Mouse (Mus musculus): ENCODE results near the gene Grm4. TPM values are rescaled to one million over a fixed set of nuclear protein-coding genes. Genes with fewer than 3 reads are reported as not detected.

Grm4 gene
- polyA plus RNA-seq, 1 experiment from 2014 or later, result 0.69 TPM

DNA sequence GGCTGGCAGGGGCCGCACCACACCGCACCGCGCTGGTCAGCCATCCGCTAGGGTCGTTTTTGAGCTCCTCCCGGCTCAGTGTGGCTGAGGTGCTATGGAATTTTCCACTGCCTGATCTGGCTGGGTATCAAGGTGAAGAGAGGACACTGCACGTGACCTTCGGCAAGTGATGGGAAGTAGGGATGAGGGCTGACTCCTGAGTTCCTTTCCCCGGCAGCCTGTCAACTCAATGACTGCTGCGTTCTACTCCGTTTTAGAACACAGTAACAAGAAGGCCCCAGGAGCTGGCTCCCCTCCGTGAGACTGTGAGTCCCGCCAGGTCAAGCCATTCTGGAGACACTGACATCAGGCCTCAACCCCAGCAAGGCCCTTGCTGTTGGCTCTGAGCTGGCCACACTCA is 70.0 kb downstream of the Grm4 start:
- DNase-seq (ENCODE audit: low spot score), result no peak

DNA sequence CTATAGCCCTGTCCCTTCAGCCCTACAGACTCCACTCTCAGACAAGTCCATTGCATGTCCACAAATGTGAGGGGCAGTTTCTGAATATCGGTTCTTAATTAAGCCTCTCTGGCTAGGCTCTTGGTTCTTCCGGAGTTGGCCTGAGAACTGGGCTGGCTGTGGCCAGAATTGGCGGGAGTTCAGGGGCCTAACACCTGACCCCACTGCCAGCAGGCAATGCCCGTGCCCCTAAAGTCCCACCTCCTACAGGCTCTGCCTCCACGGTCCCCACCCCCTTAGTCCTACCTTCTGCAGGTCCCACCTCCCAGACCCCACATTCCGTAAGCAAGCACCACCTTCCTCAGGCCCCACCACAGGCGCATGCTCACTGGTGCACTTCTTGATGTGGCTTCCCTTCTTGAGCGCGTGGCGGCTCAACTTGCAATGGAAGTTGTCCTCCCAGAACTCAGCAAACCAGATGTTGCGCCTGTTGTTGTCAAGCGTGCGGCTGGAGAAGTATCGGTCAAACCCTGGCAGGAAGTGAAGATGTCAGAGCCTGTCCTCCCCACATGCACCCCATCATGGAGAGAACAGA is 71.4 kb downstream of the Grm4 start:
- peak; percentile 77 for DNase-seq (ENCODE audit: low spot score)

DNA sequence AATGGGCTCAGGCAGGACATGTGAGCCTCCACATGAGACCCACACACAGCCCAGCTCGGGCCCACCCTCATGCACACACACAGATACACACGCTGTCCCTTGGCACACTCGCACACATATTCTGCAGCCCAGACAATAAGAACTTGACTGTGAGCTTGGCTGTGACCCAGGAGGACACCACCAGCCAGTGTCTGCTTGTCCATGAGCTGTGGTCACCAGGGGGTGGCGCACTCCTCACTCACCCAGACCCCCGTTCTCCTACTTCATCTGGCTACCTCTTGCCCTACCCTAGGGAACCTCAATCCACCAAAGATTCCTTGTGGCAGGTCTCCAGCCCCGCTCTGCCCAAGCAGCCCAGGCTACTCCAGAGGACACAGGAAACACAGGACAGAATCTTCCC is 72.5 kb downstream of the Grm4 start:
- DNase-seq (ENCODE audit: low spot score), result no peak

DNA sequence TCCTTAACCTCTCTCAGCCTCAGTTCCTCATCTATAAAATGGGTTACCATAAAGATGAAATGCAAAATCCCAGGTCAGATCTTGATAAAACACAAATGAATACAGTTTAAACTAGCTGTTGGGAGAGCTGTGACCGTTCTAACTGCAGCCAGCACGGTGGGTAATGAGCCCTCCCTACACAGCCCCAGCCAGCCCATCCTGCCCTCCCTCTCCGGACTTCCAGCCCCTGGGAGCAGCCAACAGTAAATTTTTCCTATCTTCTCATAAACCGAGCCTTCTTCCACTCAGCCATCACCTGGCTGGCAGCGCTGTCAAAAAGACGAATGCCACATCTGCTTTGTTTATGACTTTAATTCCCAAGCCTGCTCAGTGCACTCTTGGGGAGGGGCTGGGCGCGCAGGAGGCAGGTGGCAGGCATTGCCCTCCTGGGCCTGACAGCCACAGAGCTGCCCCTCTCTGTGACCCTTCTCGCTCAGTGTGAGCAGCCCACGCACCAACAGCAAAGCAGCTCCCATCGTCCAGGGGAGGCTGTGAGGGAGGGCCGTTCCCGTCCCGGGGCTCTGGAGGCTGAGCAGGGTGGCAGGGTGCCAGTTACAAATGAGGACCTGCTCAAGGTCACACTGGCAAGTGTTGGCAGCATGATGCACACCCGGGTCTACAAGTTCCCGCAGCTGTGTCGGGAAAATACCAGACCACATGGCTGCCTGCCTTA is 75.7 kb downstream of the Grm4 start:
- no peak for DNase-seq (ENCODE audit: low spot score)

DNA sequence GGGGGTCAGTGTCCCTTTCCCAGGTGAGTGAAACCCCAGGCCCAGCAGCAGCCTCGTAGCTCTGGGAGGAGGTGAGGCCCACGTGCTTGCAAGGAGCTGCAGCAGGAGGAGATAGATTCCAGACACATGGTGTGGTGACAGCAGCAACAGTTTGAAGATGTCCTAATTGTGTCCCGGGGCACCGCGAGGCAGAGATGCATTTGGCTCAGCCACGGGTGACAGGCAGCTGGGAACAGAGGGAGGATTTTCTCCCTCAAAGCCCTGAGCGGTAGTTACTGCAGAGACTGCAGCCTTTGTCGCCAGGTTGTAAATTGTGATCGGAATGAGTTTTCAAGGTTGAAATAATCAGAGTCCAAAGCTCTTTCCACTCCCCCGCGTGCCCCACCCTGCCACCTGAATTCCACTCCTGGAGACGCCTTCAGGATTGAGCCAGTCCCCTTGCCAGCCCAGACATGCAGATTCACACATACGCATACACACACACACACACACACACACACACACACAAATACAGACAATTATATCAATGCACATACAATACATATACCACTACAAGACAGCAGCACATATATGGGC is 78.6 kb downstream of the Grm4 start:
- DNase-seq (ENCODE audit: low spot score), result no peak

DNA sequence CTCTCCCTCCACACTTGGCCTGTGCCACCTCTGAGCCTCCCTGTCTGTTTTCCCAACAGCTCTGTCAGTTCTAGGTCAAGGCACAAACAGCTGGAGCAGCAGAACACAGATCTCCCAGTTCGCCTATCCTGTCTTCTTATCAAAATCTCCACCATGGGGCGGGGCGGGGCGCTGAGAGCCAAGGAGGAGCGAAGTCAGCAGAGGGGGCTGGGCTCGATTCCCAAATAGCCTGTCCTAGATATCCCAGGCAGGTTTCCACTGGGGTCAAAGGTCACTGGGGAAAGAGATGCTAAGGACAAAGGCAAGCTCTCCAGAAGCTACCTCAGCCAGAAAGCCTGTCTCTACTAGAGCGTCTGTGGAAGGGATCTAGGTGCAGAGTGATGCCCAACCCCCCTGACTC is 79.4 kb downstream of the Grm4 start:
- no peak for DNase-seq (ENCODE audit: low spot score)

DNA sequence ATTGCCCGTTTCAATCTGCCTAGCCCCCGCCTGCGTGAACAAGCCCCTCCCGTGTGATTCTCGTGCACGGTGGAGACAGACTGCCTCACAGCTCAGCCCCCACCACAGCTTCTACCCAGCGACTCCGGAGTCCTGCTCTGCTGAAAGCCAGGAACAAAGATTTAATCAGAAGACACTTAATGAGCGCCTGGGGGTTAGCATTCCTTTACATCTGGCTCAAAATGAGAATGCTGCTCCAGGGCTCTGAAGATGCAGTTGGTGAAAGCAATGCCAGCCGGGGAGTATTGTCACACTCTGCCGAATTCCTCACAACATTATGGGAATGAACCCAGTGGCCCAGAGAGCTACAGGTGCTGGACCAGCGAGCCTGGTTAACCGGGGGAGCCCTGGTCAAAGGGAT is 85.4 kb downstream of the Grm4 start:
- DNase-seq (ENCODE audit: low spot score), result no peak

DNA sequence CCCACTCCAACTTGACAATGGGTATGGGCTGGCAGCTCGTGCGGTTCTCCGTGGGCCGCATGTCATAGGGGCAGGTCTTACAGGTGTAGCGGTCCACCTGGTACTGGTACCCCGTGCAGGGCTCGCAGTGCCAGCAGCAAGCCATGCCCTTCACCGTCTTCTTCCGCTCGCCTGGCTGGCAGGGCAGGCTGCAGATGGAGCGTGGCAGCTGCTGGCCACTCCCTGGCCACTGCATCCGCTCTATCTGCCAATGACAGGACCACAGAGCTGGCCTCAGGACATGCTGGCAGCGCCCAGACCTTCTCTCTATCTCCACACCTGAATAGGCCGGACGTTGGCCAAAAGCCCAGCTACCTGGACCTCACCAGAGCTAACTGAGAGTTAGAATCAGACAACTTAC is 86.0 kb downstream of the Grm4 start:
- DNase-seq (ENCODE audit: low spot score), result no peak

DNA sequence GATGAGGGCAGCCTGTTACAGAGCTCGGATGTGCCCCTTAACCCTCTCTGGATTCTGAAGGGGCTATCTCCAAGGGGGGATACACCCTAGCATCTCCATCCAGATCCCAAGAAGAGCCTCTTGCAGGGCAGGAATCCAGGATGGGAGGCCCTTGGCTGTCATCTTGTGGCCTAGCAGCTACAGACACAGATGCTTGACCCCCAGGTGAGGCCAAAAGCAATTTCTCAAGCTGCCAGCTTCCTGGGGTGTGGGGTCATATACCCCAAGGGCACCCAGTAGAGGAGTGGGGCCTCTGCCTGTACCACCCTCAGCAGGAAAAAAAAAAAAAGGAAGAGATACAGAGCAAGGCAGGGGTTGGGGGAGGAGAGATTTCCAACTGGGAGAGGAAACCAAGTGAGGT is 87.1 kb downstream of the Grm4 start:
- no peak for DNase-seq (ENCODE audit: low spot score)

DNA sequence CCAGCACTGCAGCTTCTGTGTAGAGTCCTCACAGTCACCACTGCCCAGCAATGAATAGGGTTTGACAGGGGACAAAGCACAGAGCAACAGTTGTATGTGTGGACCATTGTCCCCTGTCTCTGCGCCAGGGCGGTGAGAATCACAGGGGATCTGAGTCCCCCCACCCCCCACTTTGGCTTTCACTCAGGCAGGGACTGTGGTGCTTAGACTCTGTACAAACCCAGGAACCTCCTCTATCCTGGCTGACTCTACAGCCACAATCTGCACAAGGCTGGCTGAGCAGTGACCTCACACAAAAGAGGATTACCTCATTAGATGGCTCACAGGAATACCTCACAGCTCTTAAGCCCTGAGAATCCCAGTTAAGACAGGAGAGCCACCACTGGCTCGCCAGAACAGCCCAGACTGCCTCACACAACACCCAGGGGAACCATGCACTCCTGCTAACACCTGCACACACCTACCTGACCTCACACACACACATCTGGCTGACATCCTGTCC is 88.0 kb downstream of the Grm4 start:
- no peak for DNase-seq (ENCODE audit: low spot score)

DNA sequence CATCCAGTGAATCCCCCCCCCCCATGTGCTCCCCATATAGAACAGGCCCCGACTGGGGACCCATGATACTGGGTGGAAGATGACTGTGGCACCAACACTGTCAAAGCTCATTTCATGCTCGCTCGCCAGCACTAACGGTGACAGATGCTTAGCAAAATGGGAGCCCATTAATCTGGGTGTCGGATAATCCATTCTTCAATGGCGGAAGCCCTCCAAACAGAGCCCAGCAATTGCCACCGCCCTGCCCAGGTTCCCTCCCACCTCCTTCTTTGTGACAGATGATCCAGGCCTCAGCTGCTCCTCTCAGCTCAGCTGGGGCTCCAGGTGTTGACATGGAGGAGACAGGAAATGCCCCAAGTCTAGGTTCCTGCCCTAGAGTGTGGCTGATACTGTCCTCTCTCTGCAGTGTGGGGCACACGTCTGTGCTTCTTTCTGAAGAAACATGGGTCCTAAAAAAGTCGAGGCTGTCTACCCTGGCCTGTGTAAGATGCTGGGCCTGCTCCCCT is 89.0 kb downstream of the Grm4 start:
- DNase-seq (ENCODE audit: low spot score), result peak; percentile 60

DNA sequence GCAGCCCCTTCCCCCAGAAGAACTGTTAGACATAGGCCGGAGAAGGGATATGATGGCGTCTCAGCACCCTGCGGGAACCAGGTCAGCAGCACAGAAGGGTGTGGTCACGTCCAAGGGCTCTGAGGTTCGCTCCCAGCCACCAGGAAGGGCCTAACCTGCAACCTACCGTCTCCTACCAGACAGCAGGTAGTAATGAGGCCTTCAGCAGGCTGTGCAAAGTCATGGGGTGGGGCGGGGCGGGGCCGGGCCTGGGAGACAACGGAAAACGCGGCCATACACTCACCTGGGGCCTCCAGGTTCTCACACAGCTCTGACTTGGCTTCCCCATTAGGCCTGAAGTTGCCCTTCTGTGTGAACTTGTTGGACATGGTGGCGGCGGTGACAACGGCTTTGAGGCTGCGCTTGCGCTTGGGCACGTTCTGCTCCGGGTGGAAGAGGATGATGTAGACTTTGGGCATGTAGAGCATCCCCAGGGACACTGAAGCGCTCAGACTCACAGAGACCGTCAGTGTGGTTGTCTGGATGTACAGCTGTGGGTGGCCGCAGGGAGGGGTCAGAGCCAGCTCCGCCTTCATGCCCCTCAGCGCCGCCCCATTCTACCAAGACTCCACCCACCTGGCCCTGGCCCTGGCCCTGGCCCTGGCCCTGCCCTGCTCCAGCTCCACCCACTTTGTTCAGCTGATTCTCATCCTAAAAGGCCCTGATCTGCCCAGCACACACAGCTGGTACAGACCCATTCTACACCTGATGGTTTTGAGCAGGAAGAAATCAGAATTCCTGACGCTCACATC is 90.0 kb downstream of the Grm4 start:
- no peak for DNase-seq (ENCODE audit: low spot score)

DNA sequence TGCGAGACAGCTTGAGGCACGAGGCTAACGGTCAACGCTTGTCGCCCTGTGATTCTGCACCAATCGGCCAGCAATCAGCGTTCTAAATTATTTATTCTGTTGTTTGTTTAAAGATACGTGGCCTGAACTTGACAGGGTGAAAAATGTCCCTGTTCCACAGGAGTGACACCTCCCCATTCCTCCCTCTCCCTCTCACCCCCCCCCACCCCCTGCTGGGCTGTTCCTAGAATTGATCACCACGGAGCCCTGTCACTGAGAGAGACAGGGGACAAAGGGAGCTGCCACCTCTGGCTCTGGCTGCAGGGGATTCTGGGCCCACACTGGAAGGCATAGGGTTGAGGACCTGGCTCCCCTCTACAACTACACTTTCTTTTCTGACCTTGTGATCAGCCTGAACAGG is 91.4 kb downstream of the Grm4 start:
- no peak for DNase-seq (ENCODE audit: low spot score)

DNA sequence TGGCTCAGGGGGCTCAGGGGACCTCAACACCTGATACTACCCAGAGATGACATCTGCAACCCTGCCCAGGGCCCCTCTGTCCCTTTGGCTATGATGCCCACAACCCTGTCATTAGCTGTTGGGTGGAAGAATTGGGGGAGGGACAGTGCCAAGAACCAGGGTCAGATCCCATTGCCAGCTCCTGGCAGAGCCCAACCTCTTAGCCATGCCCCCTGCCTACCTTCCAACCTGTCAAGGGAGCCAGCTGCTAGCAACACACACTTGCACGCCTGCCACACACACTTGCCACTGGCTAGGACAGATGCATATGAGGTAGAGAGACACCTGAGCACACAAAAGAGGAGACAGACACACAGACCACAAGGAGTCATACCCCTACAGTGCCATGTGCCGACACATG is 96.2 kb downstream of the Grm4 start:
- no peak for DNase-seq (ENCODE audit: low spot score)

DNA sequence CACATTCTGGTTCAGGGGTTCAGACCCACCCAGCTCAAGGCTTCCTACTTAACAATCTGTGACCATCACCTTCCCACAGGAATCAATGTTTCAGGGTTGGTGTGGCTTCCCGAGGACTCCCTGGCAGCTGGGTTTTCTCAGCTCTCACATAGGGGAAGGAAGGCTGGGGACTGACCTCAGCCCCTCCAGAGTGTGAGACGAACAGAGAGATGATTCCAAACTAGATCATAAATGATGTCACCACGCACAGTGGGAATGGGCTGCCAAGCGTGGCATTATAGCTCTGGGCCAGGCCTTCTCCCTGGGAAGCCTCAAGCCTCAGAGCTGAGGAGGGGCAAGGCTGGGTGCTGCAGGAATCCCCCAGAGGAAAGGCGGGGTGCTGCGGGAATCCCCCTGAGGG is 96.8 kb downstream of the Grm4 start:
- no peak for DNase-seq (ENCODE audit: low spot score)

DNA sequence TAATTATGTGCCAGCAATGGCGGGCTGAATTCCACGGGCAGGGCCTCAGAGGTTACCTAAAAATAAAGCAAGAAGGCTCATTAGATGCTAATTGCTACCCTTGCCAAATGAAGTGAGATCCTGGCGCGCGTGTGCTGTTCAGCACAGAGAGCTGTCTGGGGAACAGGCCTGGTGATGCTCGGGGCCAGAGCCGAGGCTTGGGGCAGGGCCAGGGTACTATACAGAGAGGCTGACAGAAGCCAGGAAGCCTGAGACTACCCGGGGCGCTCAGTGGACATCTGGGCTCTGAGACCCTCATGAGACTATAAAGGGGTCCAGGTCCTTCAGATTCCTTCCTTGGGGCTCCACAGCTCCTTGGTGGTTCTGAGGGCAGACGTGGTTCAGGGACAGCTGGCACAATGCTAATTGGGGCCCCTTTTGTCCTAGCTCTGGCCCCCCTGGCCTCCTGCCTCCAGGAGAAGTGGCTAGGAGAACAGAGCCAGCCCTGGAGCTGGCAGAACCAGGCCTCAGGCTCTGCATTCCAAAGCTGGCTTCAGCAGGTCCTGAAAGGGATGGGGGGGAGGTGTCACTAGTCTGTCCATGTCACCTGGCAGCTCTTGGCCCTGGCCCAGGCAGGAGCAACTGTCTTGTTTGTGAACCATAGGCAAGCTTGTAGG is 98.3 kb downstream of the Grm4 start:
- DNase-seq (ENCODE audit: low spot score), result no peak

DNA sequence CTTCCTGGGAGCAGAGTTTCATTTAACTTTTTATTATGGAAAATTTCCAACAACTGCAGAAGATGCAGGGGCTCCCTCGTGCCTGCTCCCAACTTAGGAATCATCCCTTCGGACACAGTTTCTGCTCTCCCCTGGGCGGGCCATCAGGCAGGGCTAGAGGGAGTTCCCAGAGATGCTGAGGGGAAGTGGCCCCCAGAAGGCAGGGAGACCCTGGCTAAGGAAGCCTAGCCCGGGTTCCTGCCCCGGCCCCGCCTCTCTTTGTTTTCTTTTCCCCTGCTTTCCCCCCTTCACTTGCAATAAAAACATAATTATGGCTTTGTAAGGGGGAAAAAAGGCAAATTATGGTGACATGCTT is 98.9 kb downstream of the Grm4 start:
- DNase-seq (ENCODE audit: low spot score), result no peak

DNA sequence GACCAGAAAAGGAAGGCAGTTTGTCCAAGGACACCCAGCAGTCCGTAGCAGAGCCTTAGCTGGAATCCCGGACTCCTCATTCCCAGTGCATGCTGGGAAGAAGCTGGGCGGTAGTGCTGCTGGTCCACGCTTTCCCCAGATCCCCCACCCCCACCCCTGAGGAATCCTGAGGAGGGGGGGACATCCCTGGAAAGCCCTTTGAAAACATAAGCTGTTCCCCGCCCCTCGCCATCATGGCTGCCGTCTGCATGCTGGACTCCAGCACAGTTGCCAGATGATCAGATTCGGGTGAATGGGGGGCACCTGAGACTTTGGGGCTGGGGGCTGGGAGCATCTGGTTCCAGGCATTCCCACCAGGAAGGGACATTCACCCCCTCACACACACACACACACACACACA is 99.4 kb downstream of the Grm4 start:
- DNase-seq (ENCODE audit: low spot score), result no peak

DNA sequence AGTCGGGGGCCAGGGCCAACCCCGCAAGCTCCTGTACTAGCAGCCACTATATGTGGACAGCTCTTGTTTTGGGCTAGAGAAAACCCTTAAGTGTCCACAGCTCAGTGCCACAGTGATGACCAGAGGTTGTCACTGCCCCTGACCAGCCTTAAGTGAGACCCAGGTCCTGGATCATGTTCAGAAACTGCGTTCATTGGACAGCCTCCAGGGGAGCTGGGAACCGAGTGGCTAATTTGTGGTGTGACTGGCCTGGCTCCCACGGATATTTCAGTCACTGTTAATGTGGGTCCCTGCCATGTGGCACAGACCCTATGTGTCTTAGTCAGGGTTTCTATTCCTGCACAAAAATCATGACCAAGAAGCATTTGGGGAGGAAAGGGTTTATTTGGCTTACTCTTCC is 112.2 kb downstream of the Grm4 start:
- DNase-seq (ENCODE audit: low spot score), result no peak

DNA sequence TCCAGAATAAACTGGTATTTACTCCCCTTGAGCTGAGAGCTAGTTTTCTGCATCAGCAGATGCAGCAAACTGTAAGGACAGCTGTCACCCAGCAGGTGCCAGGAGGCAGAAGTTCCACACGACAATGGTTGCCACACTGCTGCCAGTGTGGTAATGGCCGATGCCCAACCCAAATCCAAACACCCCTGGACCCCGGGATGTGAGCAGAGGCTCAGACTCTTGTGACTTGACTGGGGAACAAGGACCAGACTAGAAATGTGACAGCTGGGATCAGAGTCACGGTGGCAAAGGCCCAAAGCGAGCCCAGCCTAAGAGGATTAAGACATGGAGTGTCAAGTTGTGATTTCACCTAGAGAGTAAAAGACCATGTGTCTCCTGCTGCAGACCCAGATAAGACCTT is 112.7 kb downstream of the Grm4 start:
- DNase-seq (ENCODE audit: low spot score), result no peak

DNA sequence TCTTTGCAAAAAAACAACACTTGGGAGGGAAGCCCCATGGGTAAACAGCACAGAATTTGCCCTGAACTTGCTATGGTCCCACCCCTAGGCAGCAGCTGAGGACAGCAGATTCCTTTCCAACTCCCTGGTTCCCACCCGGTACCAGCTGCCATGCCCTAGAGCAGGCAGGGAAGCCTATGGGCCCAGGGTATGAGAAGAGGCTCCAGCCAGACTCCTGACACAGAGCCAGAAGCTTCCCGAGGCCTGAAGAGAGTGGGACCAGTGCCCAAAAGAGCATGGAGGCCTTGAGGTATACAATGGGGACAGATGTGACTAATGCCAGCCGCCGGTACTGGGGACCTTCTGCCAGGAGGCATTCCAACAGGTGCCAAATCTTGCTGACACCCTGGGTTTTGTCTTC is 114.2 kb downstream of the Grm4 start:
- DNase-seq (ENCODE audit: low spot score), result no peak
